Mouse (Mus musculus) testis, postnatal 10 days (tissue): Measurements from ENCODE around the gene Ptov1.

Experiments used
- DNase-seq: peaks from one replicate; pipeline ENCODE4 v3.0.0; 2021; ENCODE audit warnings: low spot score

Gene Ptov1

GRCm38 (mm10) chr7:44839491-44840191, 29.9 kb downstream of the Ptov1 start:
- DNase-seq = peak; percentile 65

DNA sequence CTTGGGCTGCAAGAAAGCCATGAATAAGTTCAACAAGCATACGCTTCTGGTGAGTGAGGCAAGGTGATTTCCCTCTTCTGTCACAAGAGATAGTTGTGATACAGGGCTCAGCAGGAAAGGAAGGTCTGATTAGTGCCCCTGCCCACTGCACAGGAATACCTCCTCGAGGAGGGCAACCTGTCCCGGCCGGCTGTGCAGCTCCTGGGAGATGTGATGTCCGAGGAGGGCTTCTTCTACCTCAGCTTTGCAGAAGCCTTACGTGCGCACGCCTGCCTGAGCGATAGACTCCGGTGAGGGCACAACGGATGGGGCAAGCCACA, 30.5 kb downstream of the Ptov1 start:
- no peak for DNase-seq

DNA sequence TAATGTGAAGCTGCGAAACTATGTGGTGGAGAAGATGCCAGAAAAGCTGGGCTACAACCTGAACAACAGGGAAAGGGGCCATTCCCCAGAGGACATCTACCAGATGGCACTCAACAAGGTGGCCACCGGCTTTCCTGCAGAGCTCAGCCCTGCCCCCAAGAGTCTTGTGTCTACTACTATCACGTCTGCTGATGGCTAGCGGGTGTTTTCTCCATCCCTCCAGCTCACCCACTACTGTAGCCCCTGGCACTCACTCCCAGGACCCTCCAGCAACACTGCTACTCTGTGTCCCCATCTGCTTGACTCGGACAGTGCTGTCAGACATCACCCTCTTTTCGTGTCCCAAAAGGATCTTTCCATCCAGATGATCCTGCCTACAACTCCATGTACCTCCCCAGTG, 31.5 kb downstream of the Ptov1 start:
- DNase-seq = no peak

DNA sequence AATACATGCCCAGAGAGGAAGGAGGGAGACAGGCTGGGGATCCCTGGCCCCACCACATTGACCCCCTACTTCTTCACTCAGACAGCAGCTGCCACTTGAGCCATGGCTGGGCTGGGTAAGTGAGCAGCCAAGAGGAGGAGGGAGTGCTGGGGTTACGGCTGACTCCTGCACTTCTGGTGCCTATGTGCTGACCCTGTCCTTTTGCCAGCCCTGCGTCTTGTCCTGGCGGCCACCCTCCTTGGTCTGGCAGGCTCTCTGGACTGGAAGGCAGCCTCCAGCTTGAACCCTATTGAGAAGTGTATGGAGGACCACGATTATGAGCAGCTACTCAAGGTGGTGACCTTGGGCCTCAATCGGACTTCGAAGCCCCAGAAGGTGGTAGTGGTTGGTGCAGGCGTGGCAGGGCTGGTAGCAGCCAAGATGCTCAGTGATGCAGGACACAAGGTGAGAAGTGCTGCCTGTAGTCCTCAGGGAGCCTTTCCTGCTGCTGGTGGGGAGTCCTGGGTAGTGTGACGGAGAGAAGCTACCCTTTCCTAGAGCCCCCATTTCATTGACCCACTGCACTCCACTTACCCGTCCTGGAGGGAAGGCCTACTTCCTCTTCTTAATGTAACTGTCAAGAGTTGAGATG, 33.0 kb downstream of the Ptov1 start:
- no peak for DNase-seq

- no peak for DNase-seq
These were observed 33.6 kb downstream of the Ptov1 start for GRCm38 (mm10) chr7:44836016-44836404.

GRCm38 (mm10) chr7:44835373-44836015, 34.1 kb downstream of the Ptov1 start:
- DNase-seq = no peak

DNA sequence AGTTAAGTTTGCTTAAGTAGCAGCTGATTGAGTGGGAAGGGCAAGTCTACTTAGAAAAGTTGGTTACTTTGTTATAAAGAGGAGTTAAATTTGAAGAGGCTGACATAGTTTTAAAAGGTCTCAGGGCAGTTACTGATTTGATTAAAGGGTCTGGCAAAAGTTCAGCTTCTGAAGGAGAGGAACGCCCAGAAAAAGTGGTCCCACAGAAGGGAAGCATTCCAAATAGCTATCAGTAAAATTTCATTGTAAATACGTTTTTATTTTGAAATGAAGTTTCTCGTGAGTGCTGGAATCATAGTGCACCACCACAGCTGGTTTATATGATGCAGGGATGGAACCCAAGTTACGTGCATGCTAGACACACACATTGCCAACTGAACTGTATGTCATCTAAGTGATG, 36.8 kb downstream of the Ptov1 start:
- no peak for DNase-seq

GRCm38 (mm10) chr7:44828706-44829105, 40.9 kb downstream of the Ptov1 start:
- no peak for DNase-seq

DNA sequence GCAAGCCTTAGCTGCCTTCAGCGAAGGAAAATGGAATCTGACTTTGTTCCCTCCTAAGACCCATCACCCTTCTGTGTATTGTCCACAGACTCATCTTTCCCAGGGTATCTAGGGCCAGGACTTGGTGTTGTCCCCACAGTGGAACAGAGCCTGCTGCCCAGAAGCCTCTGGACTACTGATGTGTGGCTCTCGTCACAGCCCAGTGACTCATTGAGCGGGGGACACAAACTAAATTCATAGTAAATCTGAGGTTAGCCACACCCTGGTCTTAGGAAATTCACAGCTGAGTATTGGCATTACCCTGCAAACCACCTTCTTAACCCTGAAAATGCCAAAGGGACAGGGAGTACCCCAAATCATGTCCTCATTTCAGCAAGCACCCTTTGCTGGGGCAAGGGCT, 42.8 kb downstream of the Ptov1 start:
- no peak for DNase-seq

- DNase-seq = peak; percentile 90
These were observed 44.7 kb downstream of the Ptov1 start for GRCm38 (mm10) chr7:44824872-44825271.

- peak; percentile 35 for DNase-seq
These were observed 46.2 kb downstream of the Ptov1 start for GRCm38 (mm10) chr7:44823409-44823808.

DNA sequence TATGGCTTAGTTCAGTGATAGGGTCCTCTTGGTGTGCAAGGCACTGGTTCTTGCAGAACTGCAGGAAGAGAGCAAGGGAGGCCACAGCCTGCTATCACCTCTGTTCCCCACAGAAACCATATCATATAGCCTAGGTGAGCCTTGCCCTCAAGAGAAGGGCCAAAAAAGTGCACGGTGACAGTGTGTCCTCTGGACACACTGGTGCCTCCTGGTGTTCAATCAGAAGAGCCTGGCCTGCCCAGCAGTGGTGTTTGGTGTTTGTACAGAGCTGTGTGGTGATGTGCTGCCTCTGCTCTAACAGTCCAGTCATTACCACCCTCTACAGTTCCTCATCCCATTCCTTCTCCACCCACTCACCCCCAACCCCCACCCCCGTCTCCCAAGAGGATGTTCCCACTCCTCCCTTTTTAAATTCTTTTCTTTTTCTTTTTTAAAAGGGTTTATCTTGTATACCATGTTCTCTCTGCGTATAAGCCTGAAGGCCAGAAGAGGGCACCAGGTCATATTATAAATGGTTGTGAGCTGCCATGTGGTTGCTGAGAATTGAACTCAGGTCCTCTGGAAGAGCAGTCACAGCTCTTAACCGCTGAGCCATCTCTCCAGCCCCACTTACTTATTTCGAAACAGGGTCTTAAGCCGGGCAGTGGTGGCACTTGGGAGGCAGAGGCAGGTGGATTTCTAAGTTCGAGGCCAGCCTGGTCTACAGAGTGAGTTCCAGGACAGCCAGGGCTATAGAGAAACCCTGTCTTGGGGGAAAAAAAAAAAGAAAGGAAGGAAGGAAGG, 47.7 kb downstream of the Ptov1 start:
- peak; percentile 38 for DNase-seq

DNA sequence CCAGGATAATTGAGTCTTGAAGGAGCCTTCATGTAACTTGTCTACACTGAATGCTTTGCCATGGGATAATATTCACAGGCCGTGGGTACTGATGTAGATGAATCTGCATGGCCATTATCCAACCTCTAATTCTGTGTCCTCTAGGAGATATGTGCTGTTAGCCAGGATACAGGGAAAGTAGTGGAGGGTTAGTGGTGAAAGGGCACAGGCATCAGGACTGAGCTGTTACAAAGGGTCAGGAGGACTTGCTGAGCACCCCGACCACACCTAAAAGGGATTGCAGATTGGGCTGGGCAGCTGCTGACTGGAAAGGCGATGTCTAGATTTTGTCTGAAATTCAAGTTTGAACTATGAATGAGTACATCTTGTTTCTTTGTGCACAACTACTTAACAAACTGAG, 49.1 kb downstream of the Ptov1 start:
- peak; percentile 29 for DNase-seq

DNA sequence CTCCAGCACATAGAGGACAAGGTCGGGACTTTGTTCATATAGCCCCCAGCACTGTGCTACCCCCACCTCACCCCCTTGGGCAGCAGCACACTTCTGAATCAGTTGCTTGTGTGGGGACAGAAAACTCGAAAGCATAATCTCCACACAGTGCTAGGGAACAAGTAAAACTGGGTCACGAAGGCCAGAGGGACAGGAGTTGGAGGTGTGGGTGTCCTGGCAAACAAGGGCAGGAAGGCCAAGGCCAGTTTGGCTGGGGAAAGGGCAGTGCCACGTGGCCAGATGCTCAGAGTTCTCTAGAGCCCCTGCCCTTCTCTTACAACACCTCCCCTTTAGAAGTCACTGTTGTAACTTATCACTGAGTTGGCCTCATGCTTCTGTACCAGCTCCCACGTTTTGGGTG, 49.7 kb downstream of the Ptov1 start:
- DNase-seq = peak; percentile 41

- peak; percentile 21 for DNase-seq
These were observed 50.2 kb downstream of the Ptov1 start for GRCm38 (mm10) chr7:44819391-44819790.

GRCm38 (mm10) chr7:44818751-44819235, 50.8 kb downstream of the Ptov1 start:
- DNase-seq = peak; percentile 73

GRCm38 (mm10) chr7:44818164-44818563, 51.4 kb downstream of the Ptov1 start:
- DNase-seq = no peak

DNA sequence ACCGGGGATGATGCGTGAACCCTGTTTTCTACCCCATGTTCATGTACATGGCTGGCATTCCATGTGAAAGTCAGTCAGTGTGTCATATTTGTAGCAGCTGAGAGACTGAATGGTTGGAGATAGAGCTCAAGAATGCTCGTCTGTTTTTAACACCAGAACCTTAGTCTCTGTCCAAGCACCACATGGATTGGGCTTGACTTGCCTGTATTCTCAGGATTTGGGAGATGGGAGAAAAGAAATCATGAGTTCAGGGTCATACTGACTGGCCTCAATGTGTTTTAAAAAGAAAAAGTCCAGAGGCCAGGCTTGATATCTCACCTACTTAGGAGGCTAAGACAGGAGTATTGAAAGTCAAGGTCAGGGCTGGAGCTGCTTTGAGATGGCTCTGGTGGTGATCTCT, 52.1 kb downstream of the Ptov1 start:
- DNase-seq = peak; percentile 26

DNA sequence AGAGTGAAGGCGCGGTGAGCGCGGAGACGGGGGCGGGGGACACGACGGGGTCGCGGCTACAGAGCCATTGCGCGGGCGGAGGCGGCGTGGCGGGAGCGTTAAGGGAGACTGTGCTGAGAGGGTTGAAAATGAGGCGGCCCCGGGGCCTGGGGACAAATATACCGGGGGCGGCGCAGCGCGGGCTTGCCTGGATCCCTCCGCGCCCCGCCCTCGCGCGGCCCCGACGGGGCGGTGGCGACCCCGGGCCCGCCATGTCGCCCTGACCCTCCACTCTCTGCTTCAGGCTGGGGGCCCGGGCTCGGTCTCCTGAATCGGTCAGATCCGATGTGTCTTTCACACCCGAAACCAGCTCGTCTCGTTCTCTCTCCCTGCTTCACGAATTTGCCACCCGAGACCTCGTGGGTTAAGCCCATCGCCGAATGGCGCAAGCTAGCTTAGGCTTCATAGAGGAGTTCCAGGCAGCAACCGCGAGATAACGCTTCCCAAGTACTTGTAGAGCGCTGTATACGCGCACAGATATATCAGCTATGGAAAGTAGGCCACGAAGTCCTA, 53.0 kb downstream of the Ptov1 start, which contains the start of gene Atf5:
Atf5 (minus strand) TSS at position 189 of the 552 bp plus-strand sequence.
- peak; percentile 86 for DNase-seq

DNA sequence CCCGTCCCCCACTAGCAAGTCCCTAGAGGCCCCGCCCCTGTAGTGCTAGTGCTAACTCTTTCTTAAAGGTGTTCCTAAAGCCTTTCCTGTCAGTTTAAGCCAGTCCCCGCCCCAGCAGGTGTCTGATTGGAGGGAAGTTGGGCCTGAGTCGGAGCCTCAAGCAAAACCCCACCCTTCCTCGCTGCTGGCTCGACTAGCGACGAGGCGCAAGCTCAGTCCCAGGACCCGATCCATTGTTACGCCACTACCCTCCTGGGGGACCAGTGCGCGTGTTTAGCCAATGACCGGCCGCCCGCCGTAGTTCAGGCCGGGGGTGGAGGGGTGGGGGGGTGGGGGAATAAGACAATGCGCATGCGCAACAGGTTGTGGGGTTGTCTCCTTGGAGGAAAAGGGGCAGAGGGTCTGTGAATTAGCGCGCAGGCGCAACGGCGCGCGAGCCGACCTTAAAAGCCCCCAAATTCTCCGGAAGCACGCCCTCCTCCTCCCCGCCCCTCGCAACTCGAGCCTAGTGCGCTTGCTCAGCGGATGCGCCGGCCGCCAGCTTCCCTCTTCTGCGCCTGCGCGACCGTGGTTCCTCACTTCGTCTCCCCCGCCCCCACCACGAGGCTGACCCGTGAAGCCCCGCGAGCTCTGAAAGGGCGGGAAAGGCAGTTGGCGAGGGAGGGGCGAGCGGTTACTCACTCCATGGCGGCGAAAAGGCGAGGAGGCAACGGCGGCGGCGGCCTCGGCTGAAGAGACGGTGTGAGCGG, 53.7 kb downstream of the Ptov1 start, which contains the start of the genes Nup62 and Il4i1:
Nup62 (plus strand) TSS at position 368 of the 749 bp plus-strand sequence.
Il4i1 (plus strand) TSS at position 667 of the 749 bp plus-strand sequence.
- peak; percentile 100 for DNase-seq

DNA sequence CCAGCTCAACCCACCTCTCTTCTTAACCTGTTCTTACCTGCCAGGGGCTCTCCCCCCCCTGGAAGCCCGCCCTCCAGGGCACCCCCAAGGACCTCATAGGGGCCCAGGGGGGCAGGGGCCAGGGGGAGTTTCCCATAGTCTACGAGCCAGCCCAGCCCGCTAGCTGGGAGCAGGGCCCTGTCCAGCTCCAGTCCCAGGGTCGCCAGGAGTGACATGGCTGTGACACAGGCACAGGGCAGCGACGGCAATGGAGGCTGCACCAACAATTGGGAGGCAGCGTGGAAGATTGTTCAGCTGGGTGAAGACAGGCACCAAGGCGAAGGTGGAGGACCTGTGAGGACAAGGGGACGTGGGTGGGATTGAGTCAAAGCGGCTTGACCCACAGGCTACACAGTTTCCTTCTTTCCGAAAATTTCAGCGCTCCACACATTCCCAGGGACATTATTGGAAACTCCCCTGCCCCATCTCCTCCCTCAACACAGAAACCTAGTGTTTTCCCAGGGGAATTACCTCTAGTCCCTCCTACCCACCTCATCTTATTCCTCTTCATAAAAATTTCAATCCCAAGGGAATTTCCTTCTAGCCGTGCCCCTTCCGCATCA, 54.5 kb downstream of the Ptov1 start:
- DNase-seq = peak; percentile 57
